Mouse (Mus musculus): ENCODE results near the gene Mrps7.

DNA sequence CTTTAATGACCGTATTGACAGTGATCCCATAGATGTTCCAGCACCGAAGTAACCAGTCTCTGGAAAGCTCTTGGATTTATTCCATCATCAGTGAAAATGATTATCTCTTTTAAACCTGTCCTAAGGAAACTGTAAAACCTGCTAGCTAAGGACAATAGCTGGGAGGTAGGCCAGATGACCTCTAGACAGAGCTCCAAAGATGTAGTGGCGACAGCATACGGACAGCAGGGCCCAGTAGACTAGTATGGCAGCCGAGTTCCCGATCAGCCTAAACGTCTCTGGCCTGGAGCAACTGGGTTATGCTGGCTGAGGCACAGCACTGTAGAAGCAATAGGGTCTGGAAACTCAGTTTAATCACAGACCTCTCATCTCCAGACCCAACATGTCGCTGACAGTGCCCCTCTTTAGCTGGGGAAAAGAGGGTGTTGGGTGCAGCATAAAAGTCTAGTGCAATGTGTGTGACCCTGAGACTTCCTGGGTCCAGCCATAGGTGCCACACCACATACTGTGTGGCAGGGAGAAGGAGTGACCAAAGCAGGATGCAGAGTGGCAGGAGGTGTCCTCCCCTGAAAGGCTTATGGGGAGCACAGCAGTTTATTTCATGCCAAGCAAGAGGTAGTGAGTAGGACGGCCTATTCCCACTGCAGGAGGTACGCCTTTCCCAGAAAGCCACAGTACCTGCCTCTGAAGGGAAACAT lies 19.2 kb upstream of the Mrps7 start:
- TF ChIP-seq POLR2A (IDR thresholded peaks at IDR 0.05; ENCODE audit: low read depth, low read length) (no peak), CTCF (conservative IDR thresholded peaks at IDR 0.05; ENCODE audit: insufficient read depth, insufficient read length, low read depth, low read length) (no peak)

All from kidney, adult 2 months (tissue).